Mouse (Mus musculus) heart, embryonic 15.5 days (tissue): ENCODE data around the gene Gm20807. TPM values are rescaled to one million over a fixed set of nuclear protein-coding genes. Genes with fewer than 3 reads are reported as not detected.
"Not testable (repeated sequence)": the region's sequence is repeated elsewhere in the genome, so short reads cannot be mapped to it uniquely, and the experiment has no call there.

Experiments
- ATAC-seq: fragments of 200-750 bp; cut with Nextera tagmentation; replicated peaks from 2 replicates; pipeline ENCODE4 v1.8.0; 2017; ENCODE audit warnings: low read depth, moderate TSS enrichment; ENCODE audit not compliant: insufficient number of reproducible peaks, insufficient read depth, low FRiP score
- H3K27ac ChIP-seq: fragments of 300-500 bp; sonication (generic); 2 replicates; pipeline ENCODE4 v1.5.1; 2015; ENCODE audit warnings: mild to moderate bottlenecking, inconsistent platforms
- H3K27me3 ChIP-seq: fragments of 300-500 bp; sonication (generic); 2 replicates; pipeline ENCODE4 v1.6.1; 2015; ENCODE audit warnings: inconsistent platforms
- H3K36me3 ChIP-seq: fragments of 300-500 bp; sonication (generic); 2 replicates; pipeline ENCODE4 v1.6.1; 2015; ENCODE audit warnings: mild to moderate bottlenecking, inconsistent platforms
- H3K4me1 ChIP-seq: fragments of 300-500 bp; sonication (generic); replicated peaks from 2 replicates; pipeline ENCODE4 v1.6.1; 2015; ENCODE audit warnings: inconsistent platforms
- H3K4me2 ChIP-seq: fragments of 300-500 bp; sonication (generic); 2 replicates; pipeline ENCODE4 v1.6.1; 2015; ENCODE audit warnings: inconsistent platforms, mild to moderate bottlenecking, moderate library complexity
- H3K4me3 ChIP-seq: fragments of 300-500 bp; sonication (generic); 2 replicates; pipeline ENCODE4 v1.5.1; 2015; ENCODE audit warnings: mild to moderate bottlenecking, inconsistent platforms
- H3K9ac ChIP-seq: fragments of 300-500 bp; sonication (generic); 2 replicates; pipeline ENCODE4 v1.6.1; 2015; ENCODE audit warnings: mild to moderate bottlenecking, inconsistent platforms
- H3K9me3 ChIP-seq: fragments of 300-500 bp; sonication (generic); replicated peaks from 2 replicates; pipeline ENCODE4 v1.6.1; 2016; ENCODE audit warnings: inconsistent platforms
- polyA plus RNA-seq: library from polyadenylated mRNA; unstranded; fragments of >200 nt; fragmentation: Nextera tagmentation; extraction: Ambion mirVana; gene quantifications from 2 replicates; pipeline ENCODE4 v1.2.1, GENCODE M21; 2015

Gm20807 gene
- polyA plus RNA-seq = not detected in 2 replicates

- not testable (repeated sequence) for H3K4me3 ChIP-seq, H3K27me3 ChIP-seq, ATAC-seq, H3K27ac ChIP-seq, H3K9me3 ChIP-seq, H3K36me3 ChIP-seq, H3K4me1 ChIP-seq, H3K9ac ChIP-seq, H3K4me2 ChIP-seq
These were observed at the start of gene Gm20807 for GRCm38 (mm10) chrY:13042591-13042990. Gene Gm20807 (plus strand): TSS chrY:13042891.

Other genes starting within 250 kb of the Gm20807 start
- gene Gm21891, start 90.6 kb downstream of the Gm20807 start, polyA plus RNA-seq = not detected in 2 replicates
- gene Gm21425, start 119.1 kb downstream of the Gm20807 start, polyA plus RNA-seq = not detected in 2 replicates
- not detected in 2 replicates for gene Gm21828, start 181.0 kb downstream of the Gm20807 start, polyA plus RNA-seq
- not detected in 2 replicates for gene Gm21440, start 209.5 kb downstream of the Gm20807 start, polyA plus RNA-seq
- gene Gm21454, start 209.6 kb downstream of the Gm20807 start, polyA plus RNA-seq = not detected in 2 replicates